Mouse (Mus musculus) left cerebral cortex, adult 2 months (tissue): ENCODE measurements around the gene Gm10320. TPM values are rescaled to one million over a fixed set of nuclear protein-coding genes. Genes with fewer than 3 reads are reported as not detected.

Source experiments
- DNase-seq, 2 experiments: peaks; one replicate each; pipeline ENCODE4 v3.0.0; 2021 to 2022; ENCODE audit warnings: low spot score in 2 of 2, mixed read lengths in 1 of 2; ENCODE audit errors: extremely low spot score in 1 of 2
- H3K27ac ChIP-seq: fragments of 200-600 bp; 2 replicates; pipeline ENCODE4 v1.8.1; 2022
- H3K4me3 ChIP-seq: fragments of 200-600 bp; 2 replicates; pipeline ENCODE4 v1.8.1; 2022
- CTCF ChIP-seq: fragments of 200-600 bp; IDR thresholded peaks from 2 replicates; pipeline ENCODE4 v1.8.1; 2022; ENCODE audit warnings: antibody characterized with exemption, mild to moderate bottlenecking, moderate library complexity
- intact Hi-C: fragments of 180-260 bp; cut with DNase I; formaldehyde crosslinking; loops from one replicate; pipeline ENCODE4 v1.15.1; 2025
- total RNA-seq, 2 experiments: library from RNA; stranded (reverse); gene quantifications; 2 replicates each; pipeline ENCODE4 v1.2.3; 2021

Gene Gm10320
- total RNA-seq, 2 experiments from 2014 or later, result not detected

DNA sequence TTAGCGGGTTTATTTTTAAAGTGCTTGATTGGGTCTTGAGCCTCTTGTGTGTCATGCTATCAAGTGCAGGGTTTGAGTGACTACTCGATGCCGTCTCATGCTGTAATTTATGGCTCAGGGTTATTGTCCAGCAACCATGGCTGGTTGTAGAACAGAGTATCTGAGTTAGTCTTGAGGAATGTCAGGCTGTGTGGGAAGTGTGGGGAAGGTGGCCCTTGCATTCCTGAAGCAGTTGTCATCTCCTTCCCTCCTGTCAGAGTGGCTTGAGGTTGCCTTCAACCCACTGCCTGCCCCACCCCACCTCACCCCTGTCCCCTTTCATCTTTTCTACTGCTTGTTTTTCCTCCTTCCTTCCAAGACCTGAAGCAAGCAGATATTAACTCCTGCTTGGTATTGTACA, 13.8 kb downstream of the Gm10320 start:
- intact Hi-C loops, result no loop called here
- DNase-seq, result no peak
- H3K27ac ChIP-seq, result no peak overlapping the region
- H3K4me3 ChIP-seq, result no peak overlapping the region
- no peak for TF ChIP-seq CTCF

DNA sequence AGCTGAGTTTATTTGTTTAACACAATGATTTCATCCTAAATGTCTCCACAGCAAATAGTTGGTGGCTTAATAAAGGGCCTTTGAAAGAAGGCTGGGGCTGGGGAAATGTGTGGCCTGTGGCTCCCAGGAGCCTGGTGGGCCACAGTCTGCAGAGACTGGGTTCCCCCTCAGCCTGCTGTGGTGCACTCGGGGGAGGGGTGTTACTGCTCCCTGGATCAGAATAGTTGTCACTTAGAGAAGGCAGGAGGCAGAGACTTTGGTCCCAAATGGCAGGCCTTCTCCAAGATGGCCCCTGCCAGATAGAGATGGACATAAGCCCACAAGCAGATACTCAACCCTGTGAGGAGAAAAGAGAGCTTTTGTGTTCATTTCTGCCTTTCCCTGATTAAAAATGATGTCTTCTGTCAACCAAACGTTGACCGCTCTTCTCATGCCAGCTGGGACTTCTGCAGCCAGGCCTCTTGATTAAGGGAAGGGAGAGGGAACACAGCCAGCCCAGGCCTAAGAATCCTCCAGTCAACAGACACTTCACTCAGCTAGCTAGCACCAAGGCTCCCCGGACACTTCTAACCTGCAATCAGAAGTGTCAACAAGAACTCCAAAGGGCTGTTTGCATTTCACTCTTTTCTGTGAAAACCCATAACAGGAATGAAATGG, 14.8 kb downstream of the Gm10320 start:
- H3K27ac ChIP-seq, result no peak overlapping the region
- no peak for TF ChIP-seq CTCF
- DNase-seq, result no peak
- intact Hi-C loops, result no loop called here
- H3K4me3 ChIP-seq, result no peak overlapping the region

DNA sequence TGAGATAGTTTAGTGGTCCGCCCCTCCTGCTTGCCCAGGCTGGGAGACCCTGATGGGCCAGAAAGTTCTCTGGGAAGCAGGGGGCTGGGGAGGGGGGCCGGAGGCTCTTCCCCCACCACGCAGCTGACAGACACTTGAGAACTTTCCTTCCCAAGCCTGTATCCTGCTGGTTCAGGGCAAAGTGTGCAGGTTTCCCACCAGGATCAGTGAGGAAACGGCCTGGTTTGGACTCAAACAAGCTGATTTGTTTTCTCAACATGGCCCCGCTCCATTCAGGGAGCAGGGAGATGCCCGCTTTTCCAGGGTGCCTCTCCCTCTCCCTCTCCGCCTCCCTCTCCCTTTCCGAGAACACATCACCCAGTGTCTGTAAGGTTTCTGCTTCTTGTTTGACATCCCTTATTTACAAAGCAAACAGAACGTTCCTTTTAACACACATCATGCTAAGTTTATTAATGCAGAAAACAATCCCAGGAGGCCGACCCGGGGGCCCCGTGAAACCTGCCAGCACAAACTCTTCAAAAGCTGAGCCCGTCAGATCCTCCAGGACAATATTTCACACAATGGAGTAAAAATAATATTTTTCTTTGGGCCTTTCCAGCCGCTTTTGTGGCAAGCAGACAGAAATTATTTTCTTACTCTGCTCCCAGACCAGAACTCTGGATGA, 15.5 kb downstream of the Gm10320 start:
- Histone ChIP-seq H3K4me3 (no peak overlapping the region), H3K27ac (no peak overlapping the region)
- no peak for DNase-seq
- intact Hi-C loops, result no loop called here
- TF ChIP-seq CTCF, result no peak

- H3K27ac ChIP-seq, result no peak overlapping the region
- intact Hi-C loops, result no loop called here
- no peak overlapping the region for H3K4me3 ChIP-seq
- TF ChIP-seq CTCF, result no peak
- DNase-seq, result no peak
Observed at GRCm38 (mm10) chr13:98475681-98476080, 16.1 kb downstream of the Gm10320 start.

GRCm38 (mm10) chr13:98473034-98473433, 18.8 kb downstream of the Gm10320 start:
- no peak for TF ChIP-seq CTCF
- intact Hi-C loops, result no loop called here

DNA sequence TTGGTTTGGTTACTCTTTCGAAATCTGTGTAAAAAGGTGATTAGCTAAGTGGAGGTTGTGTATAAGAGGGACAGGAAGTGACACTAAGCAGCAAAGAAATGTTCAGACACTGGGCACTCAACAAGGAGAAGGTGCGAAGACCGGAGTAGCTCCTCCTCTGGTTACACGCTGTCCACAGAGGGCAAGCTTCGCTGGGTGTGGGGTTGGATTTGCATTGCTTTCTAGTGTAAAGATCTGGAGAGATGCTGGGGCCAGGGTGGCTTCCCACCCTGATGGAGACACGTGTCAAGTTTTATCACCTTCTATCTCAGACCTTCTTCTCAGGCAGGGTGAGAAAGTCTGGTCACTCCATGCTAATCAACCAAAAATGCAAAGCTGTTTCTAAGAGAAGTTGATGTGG, 20.0 kb downstream of the Gm10320 start:
- TF ChIP-seq CTCF, result no peak
- DNase-seq, result no peak
- H3K4me3 ChIP-seq, result no peak overlapping the region
- H3K27ac ChIP-seq, result no peak overlapping the region
- intact Hi-C loops, result no loop called here

More at GRCm38 (mm10) chr13:98473034-98473433, 18.8 kb downstream of the Gm10320 start:
- Histone ChIP-seq H3K4me3 (no peak overlapping the region), H3K27ac (no peak overlapping the region)
- no peak for DNase-seq

- intact Hi-C loops, result no loop called here
- no peak for TF ChIP-seq CTCF
- Histone ChIP-seq H3K27ac (no peak overlapping the region), H3K4me3 (no peak overlapping the region)
- DNase-seq, result no peak
Observed at GRCm38 (mm10) chr13:98470321-98470720, 21.5 kb downstream of the Gm10320 start.

DNA sequence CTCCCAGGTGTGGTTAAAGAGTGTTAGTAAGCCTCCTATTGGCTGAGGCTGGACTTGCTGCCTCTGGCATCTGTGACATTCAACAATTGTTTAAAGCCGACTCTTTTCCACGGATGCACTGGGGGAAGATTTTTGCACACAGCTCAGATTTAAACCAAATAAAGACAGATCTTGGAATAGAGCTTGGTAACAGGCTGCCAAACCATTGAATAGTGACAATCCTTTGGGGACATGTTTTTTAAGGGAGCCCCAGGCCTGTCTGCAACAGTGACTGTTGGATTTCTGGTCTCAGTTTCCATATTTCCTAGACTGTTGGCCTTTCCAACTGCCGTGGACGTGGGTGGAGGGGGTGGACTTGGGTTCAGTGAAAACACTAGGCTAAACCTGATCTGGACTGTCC, 21.9 kb downstream of the Gm10320 start:
- H3K27ac ChIP-seq, result no peak overlapping the region
- no peak for DNase-seq
- intact Hi-C loops, result no loop called here
- no peak overlapping the region for H3K4me3 ChIP-seq
- TF ChIP-seq CTCF, result no peak; the same call in 1 of the 2 replicates

GRCm38 (mm10) chr13:98461467-98461866, 30.3 kb downstream of the Gm10320 start:
- no peak for DNase-seq
- no peak; the same call in 1 of the 2 replicates for TF ChIP-seq CTCF
- H3K4me3 ChIP-seq, result no peak overlapping the region

DNA sequence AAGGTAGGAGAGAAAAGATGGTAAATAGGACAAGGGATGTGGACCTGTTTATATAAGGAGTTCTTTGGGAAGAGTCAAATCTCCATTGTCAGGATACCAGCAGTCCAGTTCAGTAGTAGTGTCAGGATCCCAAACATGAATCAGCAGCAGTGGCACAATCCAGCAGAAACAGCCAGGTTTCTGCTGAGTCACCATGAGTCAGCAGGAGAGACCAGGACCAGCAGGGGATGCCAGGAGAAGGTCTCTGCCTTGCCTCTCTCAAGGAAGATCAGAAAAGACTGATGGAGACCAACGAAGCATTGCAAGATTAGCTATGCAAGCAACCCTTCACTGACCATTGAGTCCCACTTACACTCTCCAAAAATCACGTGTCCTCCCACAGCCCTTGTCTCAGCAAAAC, 35.4 kb downstream of the Gm10320 start:
- no peak for TF ChIP-seq CTCF
- intact Hi-C loops, result no loop called here
- Histone ChIP-seq H3K27ac (no peak overlapping the region), H3K4me3 (no peak overlapping the region)
- no peak for DNase-seq

More at GRCm38 (mm10) chr13:98461467-98461866, 30.3 kb downstream of the Gm10320 start:
- intact Hi-C loops, result no loop called here
- no peak overlapping the region for H3K27ac ChIP-seq

DNA sequence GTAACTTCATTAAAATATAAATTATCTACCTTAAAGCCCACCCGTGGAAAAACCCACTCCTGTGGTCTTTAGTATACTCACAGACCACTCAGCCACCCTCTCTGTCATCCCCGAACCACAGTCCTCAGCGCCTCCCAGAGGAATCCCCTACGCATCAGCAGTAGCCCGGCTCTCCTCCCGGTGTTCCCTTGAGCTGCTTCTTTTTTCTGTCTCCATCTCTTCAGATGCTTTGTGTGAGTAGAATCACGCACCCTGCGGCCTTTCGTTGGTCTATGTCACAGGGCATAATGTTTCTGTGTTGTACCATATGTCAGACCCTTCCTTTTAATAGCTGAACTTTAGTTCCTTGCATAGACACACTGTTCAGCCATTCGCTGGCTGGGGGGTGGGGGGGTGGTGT, 36.2 kb downstream of the Gm10320 start:
- TF ChIP-seq CTCF, result no peak

GRCm38 (mm10) chr13:98454224-98454967, 37.4 kb downstream of the Gm10320 start:
- no peak for TF ChIP-seq CTCF
- no peak for DNase-seq
- Histone ChIP-seq H3K4me3 (no peak overlapping the region), H3K27ac (no peak overlapping the region)
- intact Hi-C loops, result no loop called here

More for the DNA sequence above, 36.2 kb downstream of the Gm10320 start:
- H3K4me3 ChIP-seq, result no peak overlapping the region
- no peak overlapping the region for H3K27ac ChIP-seq
- intact Hi-C loops, result no loop called here
- DNase-seq, result no peak
